Mouse (Mus musculus) MEL (cell line): ENCODE results near the gene Dscam.

Experiments
- BHLHE40 ChIP-seq: IDR thresholded peaks from 2 replicates; pipeline ENCODE4 v1.6.1; 2012; ENCODE audit warnings: low read depth, mild to moderate bottlenecking, inconsistent platforms, low read length, improper control_type of control experiment, borderline replicate concordance
- CTCF ChIP-seq, 3 experiments: IDR thresholded peaks in 2 of 3; conservative IDR thresholded peaks in 1 of 3; 2 replicates each; pipeline ENCODE4 v1.5.1; 2011 to 2012; ENCODE audit warnings: low read length in 3 of 3, low read depth in 2 of 3, mild to moderate bottlenecking in 2 of 3, improper control_type of control experiment in 1 of 3, inconsistent platforms in 1 of 3, mixed read lengths in 1 of 3, moderate library complexity in 1 of 3; ENCODE audit not compliant: control insufficient read depth in 1 of 3, insufficient read depth in 1 of 3, poor library complexity in 1 of 3, severe bottlenecking in 1 of 3
- EP300 ChIP-seq, 2 experiments: IDR thresholded peaks; 2 replicates each; pipeline ENCODE4 v1.6.1; 2011; ENCODE audit warnings: improper control_type of control experiment in 2 of 2, low read length in 2 of 2, low read depth in 1 of 2, mild to moderate bottlenecking in 1 of 2
- GATA1 ChIP-seq: IDR thresholded peaks from 2 replicates; pipeline ENCODE4 v1.6.1; 2011; ENCODE audit warnings: low read depth, low read length, improper control_type of control experiment
- HCFC1 ChIP-seq: IDR thresholded peaks from 2 replicates; pipeline ENCODE4 v1.6.1; 2012; ENCODE audit warnings: low read depth, mild to moderate bottlenecking, inconsistent platforms, low read length, improper control_type of control experiment, moderate library complexity
- MAFK ChIP-seq: IDR thresholded peaks from 2 replicates; pipeline ENCODE4 v1.6.1; 2011; ENCODE audit warnings: low read depth, mild to moderate bottlenecking, low read length, improper control_type of control experiment, borderline replicate concordance
- POLR2A ChIP-seq, 2 experiments: IDR thresholded peaks; 2 replicates each; pipeline ENCODE4 v1.6.1; 2011 to 2012; ENCODE audit warnings: low read length in 2 of 2, mild to moderate bottlenecking in 2 of 2, control low read depth in 1 of 2, improper control_type of control experiment in 1 of 2, low read depth in 1 of 2, moderate library complexity in 1 of 2; ENCODE audit not compliant: control insufficient read depth in 1 of 2, insufficient read depth in 1 of 2, poor library complexity in 1 of 2
- RAD21 ChIP-seq: IDR thresholded peaks from 2 replicates; pipeline ENCODE4 v1.6.1; 2011; ENCODE audit warnings: mild to moderate bottlenecking, low read depth, low read length, improper control_type of control experiment
- TAL1 ChIP-seq: IDR thresholded peaks from 2 replicates; pipeline ENCODE4 v1.6.1; 2012; ENCODE audit warnings: mild to moderate bottlenecking, inconsistent platforms, low read length, moderate library complexity, mixed read lengths

DNA sequence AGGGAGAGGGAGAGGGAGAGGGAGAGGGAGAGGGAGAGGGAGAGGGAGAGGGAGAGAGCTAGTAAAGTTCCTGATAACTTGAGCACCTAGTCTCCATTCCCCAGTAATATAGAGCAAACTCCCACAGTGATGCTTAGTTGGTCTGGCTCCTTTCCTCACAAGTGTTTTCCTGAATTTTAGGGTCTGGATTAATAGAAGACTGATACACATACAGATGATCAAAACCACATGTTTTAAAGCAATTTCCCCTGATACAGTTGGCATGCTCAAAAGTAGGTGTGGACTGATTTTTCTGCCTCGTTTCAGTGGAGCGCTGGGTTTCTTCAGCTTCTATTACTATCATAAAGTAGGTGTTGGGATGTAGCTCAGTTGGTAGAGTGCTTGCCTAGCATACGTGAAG lies 519.1 kb downstream of the Dscam start:
- no peak for TF ChIP-seq TAL1
- TF ChIP-seq HCFC1, result no peak
- TF ChIP-seq POLR2A (IDR thresholded peaks at IDR 0.05; ENCODE audit: control insufficient read depth in 1 of 2, insufficient read depth in 1 of 2, low read depth in 1 of 2, low read length in 2 of 2, poor library complexity in 1 of 2), result no peak
- TF ChIP-seq RAD21, result no peak
- TF ChIP-seq MAFK, result no peak
- no peak for TF ChIP-seq GATA1
- no peak for TF ChIP-seq CTCF (IDR thresholded peaks at IDR 0.05 in 2 of 3, conservative IDR thresholded peaks at IDR 0.05 in 1 of 3; ENCODE audit: control insufficient read depth in 1 of 3, insufficient read depth in 1 of 3, low read depth in 2 of 3, low read length in 3 of 3, poor library complexity in 1 of 3, severe bottlenecking in 1 of 3)
- no peak for TF ChIP-seq BHLHE40
- TF ChIP-seq EP300 (IDR thresholded peaks at IDR 0.05; ENCODE audit: low read depth in 1 of 2, low read length in 2 of 2), result no peak
